Mouse (Mus musculus): ENCODE measurements around the gene Chid1. TPM values are rescaled to one million over a fixed set of nuclear protein-coding genes. Genes with fewer than 3 reads are reported as not detected.

The Chid1 gene
- polyA plus RNA-seq, 1 experiment from 2014 or later, result 37.9 TPM

DNA sequence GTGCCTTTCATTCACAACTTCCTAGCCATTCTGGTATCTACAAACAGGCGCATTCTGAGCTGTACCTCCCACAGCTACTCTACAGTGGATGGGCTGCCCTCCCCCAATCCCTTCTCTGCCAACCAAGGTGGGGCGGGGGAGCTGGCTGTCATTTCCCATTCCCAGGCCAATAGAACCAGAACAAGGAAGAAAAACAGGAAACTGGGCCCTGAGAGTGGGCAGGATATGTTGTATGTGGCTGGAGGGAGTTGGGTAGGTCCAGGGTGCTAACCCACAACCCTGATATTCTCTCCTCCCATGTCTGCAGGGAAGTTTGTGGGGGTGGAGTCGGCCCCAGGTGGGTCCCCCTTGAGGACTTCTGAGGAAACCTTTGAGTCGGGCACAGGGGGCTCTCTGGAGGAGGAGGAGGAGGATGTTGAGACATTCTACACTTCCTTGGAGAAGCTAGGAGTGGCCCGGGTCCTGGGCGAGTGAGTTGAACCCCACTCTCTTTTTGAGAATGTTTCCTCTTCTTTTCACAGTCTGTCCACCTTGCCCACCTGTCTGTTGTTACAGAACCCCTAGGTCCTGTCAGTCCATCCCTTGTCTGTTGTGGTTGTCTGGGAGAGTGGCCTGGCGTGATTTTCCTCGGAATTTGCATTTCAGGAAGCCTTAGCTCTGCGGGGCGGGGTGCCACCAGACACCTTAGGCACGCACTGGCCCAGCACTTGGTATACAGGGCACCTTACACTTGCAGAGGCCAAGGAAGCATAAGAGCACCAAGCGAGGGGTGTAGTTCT is 75.6 kb downstream of the Chid1 start:
- Histone ChIP-seq H3K27me3 (ENCODE audit: control insufficient read depth, insufficient read depth, low read length) (peaks cover 73% of the 10 kb centered on the region), H3K9ac (replicated peaks; ENCODE audit: low read length) (no peak overlapping the region), H3K36me3 (ENCODE audit: control insufficient read depth, insufficient read depth, low read length) (peaks cover 8% of the 10 kb centered on the region), H3K27ac (replicated peaks; ENCODE audit: low read depth, low read length) (no peak overlapping the region), H3K4me2 (ENCODE audit: low read length) (peak overlapping the region; percentile 29; the same call in 1 of the 2 replicates), H3K4me3 (replicated peaks; ENCODE audit: low read depth, low read length) (0 out of 2 replicates have a peak overlapping the region, but pooled peaks have one; percentile 12), H3K9me3 (ENCODE audit: control insufficient read depth, low read length) (no peaks in the 10 kb centered on the region), H3K4me1 (ENCODE audit: control insufficient read depth, insufficient read depth, low read length) (peaks cover 21% of the 10 kb centered on the region)
- 17% methylated on average over 12 of the region's 12 CpGs for WGBS
- DNase-seq (no peak), ATAC-seq (ENCODE audit: low FRiP score, low TSS enrichment) (no peak)

DNA sequence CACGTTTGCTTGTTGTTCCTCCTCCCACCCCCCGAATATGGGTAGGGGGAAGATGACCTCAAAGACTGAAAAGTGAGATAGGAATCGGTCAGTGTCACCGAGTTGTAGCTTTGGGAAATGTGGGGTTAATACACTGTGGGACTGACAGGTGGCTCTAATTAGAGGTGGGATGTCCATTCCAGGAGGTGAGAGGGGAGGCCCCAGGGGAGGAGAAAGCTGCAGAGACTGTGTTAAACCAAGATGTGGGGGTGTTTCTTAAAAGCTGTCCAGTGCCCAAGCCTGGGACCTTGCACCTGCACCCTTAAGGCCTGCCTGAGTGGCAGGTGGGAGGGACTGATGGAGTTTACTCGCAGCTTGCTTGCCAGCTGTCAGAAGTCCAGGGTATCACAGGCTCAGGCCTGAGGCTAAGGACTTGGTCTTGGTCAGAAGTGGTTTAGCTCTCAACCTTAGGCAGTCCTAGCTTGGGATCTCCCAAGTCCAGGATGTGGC is 77.3 kb downstream of the Chid1 start:
- H3K9ac ChIP-seq (replicated peaks; ENCODE audit: low read length), result no peak overlapping the region; the same call in 1 of the 2 replicates

DNA sequence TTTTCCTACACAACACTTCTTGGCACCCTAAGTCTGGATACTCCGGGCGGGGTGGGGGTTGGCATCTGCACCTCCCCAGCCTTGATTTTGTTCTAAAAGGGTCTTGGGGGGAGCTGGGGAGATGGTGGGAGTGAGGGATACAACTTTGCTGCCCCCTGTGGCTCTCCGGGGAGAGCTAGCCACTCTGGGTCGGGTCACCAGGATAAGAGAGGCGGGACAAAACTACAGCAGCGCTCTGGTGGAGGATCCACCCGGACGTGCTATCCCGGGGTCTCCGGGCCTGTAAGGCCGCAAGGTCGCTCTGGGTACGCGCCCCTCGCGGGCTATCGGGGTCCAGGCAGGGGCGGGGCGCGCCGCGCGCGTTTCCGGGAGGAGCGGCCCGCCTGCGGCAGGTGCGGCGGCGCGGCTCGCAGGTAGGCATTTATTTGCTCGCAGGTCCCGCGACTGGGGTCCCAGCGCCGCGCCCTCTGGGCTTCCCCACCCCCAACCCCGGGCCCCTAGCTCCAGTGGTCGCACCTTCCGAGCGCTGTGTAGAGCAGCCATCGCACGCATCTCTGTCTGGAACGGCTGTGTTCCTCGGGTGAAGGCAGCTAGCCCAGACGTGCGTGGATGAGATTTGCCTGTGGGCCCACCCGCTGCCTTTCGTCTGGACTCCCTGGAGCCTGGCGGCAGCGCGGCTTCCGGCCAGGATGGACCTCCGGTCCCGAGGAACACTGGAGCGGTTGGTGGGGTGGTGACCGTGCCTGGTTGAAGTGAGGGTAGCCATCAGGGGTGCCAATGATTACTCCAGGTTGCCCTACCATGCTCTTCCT is 77.9 kb downstream of the Chid1 start:
- H3K4me1 ChIP-seq (ENCODE audit: control insufficient read depth, insufficient read depth, low read length), result no peaks in the 10 kb centered on the region
- H3K4me2 ChIP-seq (ENCODE audit: low read length), result peak overlapping the region; percentile 56
- ATAC-seq (ENCODE audit: low FRiP score, low TSS enrichment) (no peak), DNase-seq (no peak)
- peak overlapping the region; percentile 47; the same call in 1 of the 2 replicates for H3K9ac ChIP-seq (replicated peaks; ENCODE audit: low read length)
- H3K27ac ChIP-seq (replicated peaks; ENCODE audit: low read depth, low read length), result 0 out of 2 replicates have a peak overlapping the region, but pooled peaks have one; percentile 13
- H3K9me3 ChIP-seq (ENCODE audit: control insufficient read depth, low read length), result no peaks in the 10 kb centered on the region
- peaks cover 13% of the 10 kb centered on the region for H3K36me3 ChIP-seq (ENCODE audit: control insufficient read depth, insufficient read depth, low read length)
- peaks cover 67% of the 10 kb centered on the region for H3K27me3 ChIP-seq (ENCODE audit: control insufficient read depth, insufficient read depth, low read length)
- H3K4me3 ChIP-seq (replicated peaks; ENCODE audit: low read depth, low read length), result peak overlapping the region; percentile 31
- 3% methylated on average over 59 of the region's 59 CpGs for WGBS

More for the DNA sequence above, 77.3 kb downstream of the Chid1 start:
- Histone ChIP-seq H3K9me3 (ENCODE audit: control insufficient read depth, low read length) (no peaks in the 10 kb centered on the region), H3K27me3 (ENCODE audit: control insufficient read depth, insufficient read depth, low read length) (peaks cover 73% of the 10 kb centered on the region), H3K27ac (replicated peaks; ENCODE audit: low read depth, low read length) (no peak overlapping the region), H3K4me3 (replicated peaks; ENCODE audit: low read depth, low read length) (peak overlapping the region; percentile 31; the same call in 1 of the 2 replicates), H3K36me3 (ENCODE audit: control insufficient read depth, insufficient read depth, low read length) (peaks cover 13% of the 10 kb centered on the region), H3K4me2 (ENCODE audit: low read length) (peak overlapping the region; percentile 56), H3K4me1 (ENCODE audit: control insufficient read depth, insufficient read depth, low read length) (peaks cover 6% of the 10 kb centered on the region; the same call in 1 of the 2 replicates)
- DNase-seq (no peak), ATAC-seq (ENCODE audit: low FRiP score, low TSS enrichment) (no peak)
- WGBS, result 24% methylated on average over 5 of the region's 5 CpGs

DNA sequence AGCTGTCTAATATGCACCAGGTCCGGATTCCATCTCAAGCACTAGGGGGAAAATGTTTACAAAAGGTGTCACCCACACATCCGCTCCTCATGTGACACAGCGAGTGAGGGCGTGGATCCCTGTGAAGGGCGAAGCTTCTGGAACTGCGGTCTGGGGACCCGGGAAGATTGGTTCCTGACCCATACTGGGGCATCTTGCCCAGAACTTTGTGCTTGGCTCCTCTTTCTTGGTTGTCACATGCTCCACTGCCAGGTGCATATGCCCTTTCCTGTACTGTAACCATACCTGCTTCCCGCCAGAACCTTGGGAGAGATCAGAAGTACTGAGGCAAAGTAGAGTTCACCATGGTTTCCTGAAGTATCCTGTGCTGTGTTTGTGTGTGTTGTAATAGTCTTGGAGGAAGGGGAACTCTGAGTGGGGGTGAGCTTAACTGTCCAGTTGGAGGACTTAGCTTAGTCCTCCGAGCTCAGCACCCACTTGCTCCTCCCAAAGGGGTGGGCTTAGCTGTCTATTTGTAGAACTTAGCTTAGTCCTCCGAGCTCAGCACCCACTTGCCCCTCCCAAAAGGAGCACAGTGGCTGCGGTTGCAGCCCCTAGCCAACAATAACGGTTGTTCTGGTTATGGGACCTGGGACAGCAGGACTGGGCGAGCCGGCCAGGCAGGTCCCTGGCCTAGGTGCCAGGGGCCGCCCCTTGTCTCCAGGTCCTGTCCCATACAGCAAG is 79.1 kb downstream of the Chid1 start, which contains the start of gene Cracr2b:
Gene Cracr2b, plus strand, starts transcription at position 704 of the 723 bp plus-strand sequence.
- Histone ChIP-seq H3K4me1 (ENCODE audit: control insufficient read depth, insufficient read depth, low read length) (peaks cover 11% of the 10 kb centered on the region; the same call in 1 of the 2 replicates), H3K4me3 (replicated peaks; ENCODE audit: low read depth, low read length) (peak within 1 kb of the TSS; percentile 31), H3K27me3 (ENCODE audit: control insufficient read depth, insufficient read depth, low read length) (peaks cover 56% of the 10 kb centered on the region), H3K9ac (replicated peaks; ENCODE audit: low read length) (peak within 1 kb of the TSS; percentile 47; the same call in 1 of the 2 replicates), H3K36me3 (ENCODE audit: control insufficient read depth, insufficient read depth, low read length) (peaks cover 13% of the 10 kb centered on the region), H3K9me3 (ENCODE audit: control insufficient read depth, low read length) (no peaks in the 10 kb centered on the region), H3K4me2 (ENCODE audit: low read length) (peak within 1 kb of the TSS; percentile 56), H3K27ac (replicated peaks; ENCODE audit: low read depth, low read length) (0 out of 2 replicates have a peak within 1 kb of the TSS, but pooled peaks have one; percentile 13)
- DNase-seq (no peak), ATAC-seq (ENCODE audit: low FRiP score, low TSS enrichment) (no peak)
- 74% methylated on average over 15 of the region's 15 CpGs for WGBS

DNA sequence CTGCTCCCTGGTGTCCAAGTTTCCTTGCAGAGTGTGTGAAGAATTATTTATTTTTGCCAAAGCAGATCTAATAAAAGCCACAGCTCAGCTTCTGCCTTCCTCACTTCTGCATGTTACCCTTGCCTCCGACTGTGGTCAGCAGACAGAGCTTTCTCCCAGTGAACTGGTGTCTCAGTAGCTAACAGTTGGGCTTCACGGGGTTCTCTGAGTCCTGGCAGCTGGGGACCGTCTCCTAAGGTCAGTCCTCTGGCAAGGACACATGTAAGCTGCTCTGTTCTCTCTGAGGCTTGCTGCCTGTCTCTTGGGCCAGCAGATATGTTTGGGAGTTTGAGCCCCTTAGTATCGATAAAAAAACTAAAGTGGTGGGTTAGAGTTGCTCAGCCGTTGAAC is 79.7 kb downstream of the Chid1 start:
- DNase-seq, result no peak
- Histone ChIP-seq H3K9ac (replicated peaks; ENCODE audit: low read length) (no peak overlapping the region), H3K4me3 (replicated peaks; ENCODE audit: low read depth, low read length) (no peak overlapping the region), H3K9me3 (ENCODE audit: control insufficient read depth, low read length) (no peaks in the 10 kb centered on the region), H3K27ac (replicated peaks; ENCODE audit: low read depth, low read length) (no peak overlapping the region), H3K27me3 (ENCODE audit: control insufficient read depth, insufficient read depth, low read length) (peaks cover 50% of the 10 kb centered on the region), H3K4me2 (ENCODE audit: low read length) (no peak overlapping the region), H3K36me3 (ENCODE audit: control insufficient read depth, insufficient read depth, low read length) (peaks cover 13% of the 10 kb centered on the region), H3K4me1 (ENCODE audit: control insufficient read depth, insufficient read depth, low read length) (peaks cover 11% of the 10 kb centered on the region; the same call in 1 of the 2 replicates)
- WGBS, result 81% methylated on average over 5 of the region's 5 CpGs
- no peak for ATAC-seq (ENCODE audit: low FRiP score, low TSS enrichment)

DNA sequence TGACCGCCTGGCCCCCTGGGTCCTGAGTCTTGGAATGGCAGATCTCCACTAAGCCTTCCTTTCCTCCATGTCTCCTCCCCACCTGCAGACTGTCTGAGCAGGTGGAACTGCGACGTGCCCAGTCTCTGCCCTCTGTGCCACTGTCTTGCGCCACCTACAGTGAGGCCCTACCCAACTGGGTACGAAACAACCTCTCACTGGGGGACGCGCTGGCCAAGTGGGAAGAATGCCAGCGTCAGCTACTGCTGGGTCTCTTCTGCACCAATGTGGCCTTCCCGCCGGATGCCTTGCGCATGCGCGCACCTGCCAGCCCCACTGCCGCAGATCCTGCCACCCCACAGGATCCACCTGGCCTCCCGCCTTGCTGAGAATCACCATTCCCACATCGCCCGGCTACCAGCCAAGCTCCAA is 80.4 kb downstream of the Chid1 start:
- no peak overlapping the region for H3K4me3 ChIP-seq (replicated peaks; ENCODE audit: low read depth, low read length)
- peaks cover 11% of the 10 kb centered on the region; the same call in 1 of the 2 replicates for H3K4me1 ChIP-seq (ENCODE audit: control insufficient read depth, insufficient read depth, low read length)
- no peak overlapping the region for H3K27ac ChIP-seq (replicated peaks; ENCODE audit: low read depth, low read length)
- no peak for DNase-seq
- no peak overlapping the region for H3K4me2 ChIP-seq (ENCODE audit: low read length)
- no peak for ATAC-seq (ENCODE audit: low FRiP score, low TSS enrichment)
- H3K9me3 ChIP-seq (ENCODE audit: control insufficient read depth, low read length), result no peaks in the 10 kb centered on the region
- 90% methylated on average over 17 of the region's 17 CpGs for WGBS
- H3K27me3 ChIP-seq (ENCODE audit: control insufficient read depth, insufficient read depth, low read length), result peaks cover 44% of the 10 kb centered on the region
- peaks cover 13% of the 10 kb centered on the region for H3K36me3 ChIP-seq (ENCODE audit: control insufficient read depth, insufficient read depth, low read length)
- H3K9ac ChIP-seq (replicated peaks; ENCODE audit: low read length), result no peak overlapping the region

- Histone ChIP-seq H3K36me3 (ENCODE audit: control insufficient read depth, insufficient read depth, low read length) (peaks cover 13% of the 10 kb centered on the region), H3K27ac (replicated peaks; ENCODE audit: low read depth, low read length) (no peak overlapping the region), H3K4me2 (ENCODE audit: low read length) (no peak overlapping the region), H3K4me3 (replicated peaks; ENCODE audit: low read depth, low read length) (no peak overlapping the region), H3K27me3 (ENCODE audit: control insufficient read depth, insufficient read depth, low read length) (peaks cover 37% of the 10 kb centered on the region), H3K4me1 (ENCODE audit: control insufficient read depth, insufficient read depth, low read length) (peaks cover 11% of the 10 kb centered on the region; the same call in 1 of the 2 replicates), H3K9ac (replicated peaks; ENCODE audit: low read length) (no peak overlapping the region), H3K9me3 (ENCODE audit: control insufficient read depth, low read length) (no peaks in the 10 kb centered on the region)
- WGBS, result 94% methylated on average over 11 of the region's 11 CpGs
- DNase-seq (no peak), ATAC-seq (ENCODE audit: low FRiP score, low TSS enrichment) (no peak)
Observed at GRCm38 (mm10) chr7:141458661-141459060, 81.0 kb downstream of the Chid1 start.

All from midbrain, embryonic 14.5 days (tissue).